Mouse (Mus musculus) liver, adult 2 months (tissue): Measurements from ENCODE around the gene Itfg1.

Source experiments
- CTCF ChIP-seq: fragments of 200-500 bp; IDR thresholded peaks from 2 replicates; pipeline ENCODE4 v1.5.1; 2011; ENCODE audit warnings: low read depth, low read length, control low read depth
- POLR2A ChIP-seq: fragments of 200-500 bp; IDR thresholded peaks from 2 replicates; pipeline ENCODE4 v1.6.1; 2011; ENCODE audit warnings: low read length, control low read depth; ENCODE audit not compliant: insufficient read depth; ENCODE audit errors: extremely low read depth

- TF ChIP-seq POLR2A (no peak), CTCF (no peak)
Observed at GRCm38 (mm10) chr8:85787909-85788308, 52.8 kb downstream of the Itfg1 start.
